Mouse (Mus musculus) lung, embryonic 14.5 days (tissue): ENCODE data around the gene Mepce. TPM values are rescaled to one million over a fixed set of nuclear protein-coding genes. Genes with fewer than 3 reads are reported as not detected.

Source experiments
- ATAC-seq: fragments of 200-750 bp; cut with Nextera tagmentation; 2 replicates; pipeline ENCODE4 v1.8.0; 2017; ENCODE audit warnings: mild to moderate bottlenecking, moderate TSS enrichment, moderate library complexity; ENCODE audit not compliant: insufficient read depth
- DNase-seq: peaks from one replicate; pipeline ENCODE4 v3.0.0-alpha.2; 2015
- H3K27ac ChIP-seq: fragments of 300-500 bp; sonication (generic); 2 replicates; pipeline ENCODE4 v1.5.1; 2014; ENCODE audit warnings: low read depth, mild to moderate bottlenecking, moderate library complexity
- H3K27me3 ChIP-seq: fragments of 300-500 bp; sonication (generic); 2 replicates; pipeline ENCODE4 v1.6.1; 2014; ENCODE audit warnings: low read length, control low read depth; ENCODE audit not compliant: insufficient read depth
- H3K36me3 ChIP-seq: fragments of 300-500 bp; sonication (generic); 2 replicates; pipeline ENCODE4 v1.6.1; 2014; ENCODE audit warnings: control low read depth; ENCODE audit not compliant: insufficient read depth
- H3K4me1 ChIP-seq: fragments of 300-500 bp; sonication (generic); 2 replicates; pipeline ENCODE4 v1.6.1; 2014; ENCODE audit warnings: antibody characterized with exemption, control low read depth; ENCODE audit not compliant: insufficient read depth
- H3K4me2 ChIP-seq: fragments of 300-500 bp; sonication (generic); 2 replicates; pipeline ENCODE4 v1.6.1; 2014; ENCODE audit warnings: mild to moderate bottlenecking
- H3K4me3 ChIP-seq: fragments of 300-500 bp; sonication (generic); 2 replicates; pipeline ENCODE4 v1.5.1; 2014; ENCODE audit warnings: low read depth, low read length
- H3K9ac ChIP-seq: fragments of 300-500 bp; sonication (generic); 2 replicates; pipeline ENCODE4 v1.6.1; 2014
- H3K9me3 ChIP-seq: fragments of 300-500 bp; sonication (generic); 2 replicates; pipeline ENCODE4 v1.6.1; 2016; ENCODE audit warnings: low read depth, low read length, control low read depth
- CTCF ChIP-seq: IDR thresholded peaks from 2 replicates; pipeline ENCODE4 v1.5.1; 2016; ENCODE audit warnings: antibody characterized with exemption, low read depth
- WGBS: fragments of 180-500 bp; shearing (Covaris S2); extraction: QIAGEN DNeasy Blood & Tissue Kit; methylation state at CpG from one replicate; pipeline ENCODE4 v1.1.7; 2014; 5-methylcytosine and 5-hydroxymethylcytosine counted together
- polyA plus RNA-seq: library from polyadenylated mRNA; unstranded; fragments of >200 nt; fragmentation: Nextera tagmentation; extraction: Ambion mirVana; gene quantifications from 2 replicates; pipeline ENCODE4 v1.2.1, GENCODE M21; 2014

Mepce gene
- polyA plus RNA-seq, 1 experiment from 2014 or later = 14.5 TPM

GRCm38 (mm10) chr5:137772755-137773154 is 14.7 kb downstream of the Mepce start:
- ATAC-seq (no peak), DNase-seq (no peak)
- Histone ChIP-seq H3K9me3 (no peaks in the 10 kb centered on the region), H3K27me3 (no peaks in the 10 kb centered on the region), H3K4me1 (no peaks in the 10 kb centered on the region), H3K4me2 (no peak overlapping the region), H3K4me3 (no peak overlapping the region), H3K9ac (no peak overlapping the region), H3K36me3 (no peaks in the 10 kb centered on the region), H3K27ac (no peak overlapping the region)
- no peak for TF ChIP-seq CTCF

GRCm38 (mm10) chr5:137770709-137771108 is 16.7 kb downstream of the Mepce start:
- ATAC-seq (no peak), DNase-seq (peak; percentile 82)
- Histone ChIP-seq H3K9ac (no peak overlapping the region), H3K4me1 (no peaks in the 10 kb centered on the region), H3K4me2 (no peak overlapping the region), H3K9me3 (no peaks in the 10 kb centered on the region), H3K27me3 (no peaks in the 10 kb centered on the region), H3K4me3 (no peak overlapping the region), H3K27ac (no peak overlapping the region), H3K36me3 (no peaks in the 10 kb centered on the region)
- WGBS = 51% methylated on average over 2 of the region's 2 CpGs
- TF ChIP-seq CTCF = peak; percentile 91

- no peaks in the 10 kb centered on the region for H3K9me3 ChIP-seq
- no peaks in the 10 kb centered on the region for H3K36me3 ChIP-seq
- H3K4me2 ChIP-seq = no peak overlapping the region
- H3K4me1 ChIP-seq = no peaks in the 10 kb centered on the region
- no peak overlapping the region for H3K27ac ChIP-seq
- H3K9ac ChIP-seq = no peak overlapping the region
- no peak overlapping the region for H3K4me3 ChIP-seq
- WGBS = 61% methylated on average over 1 of the region's 1 CpGs
- DNase-seq = no peak
- no peak for ATAC-seq
- H3K27me3 ChIP-seq = no peaks in the 10 kb centered on the region
- no peak for TF ChIP-seq CTCF
Measured at GRCm38 (mm10) chr5:137768475-137768874, 19.0 kb downstream of the Mepce start.

- Histone ChIP-seq H3K4me2 (no peak overlapping the region), H3K36me3 (no peaks in the 10 kb centered on the region), H3K4me1 (no peaks in the 10 kb centered on the region), H3K27ac (no peak overlapping the region), H3K27me3 (no peaks in the 10 kb centered on the region), H3K9me3 (no peaks in the 10 kb centered on the region), H3K9ac (no peak overlapping the region), H3K4me3 (no peak overlapping the region)
- DNase-seq (peak; percentile 45), ATAC-seq (no peak)
- 61% methylated on average over 3 of the region's 3 CpGs for WGBS
- TF ChIP-seq CTCF = peak; percentile 69
Measured at GRCm38 (mm10) chr5:137766270-137766669, 21.2 kb downstream of the Mepce start.

GRCm38 (mm10) chr5:137764609-137765340 is 22.7 kb downstream of the Mepce start:
- no peak for TF ChIP-seq CTCF
- Histone ChIP-seq H3K36me3 (peaks cover 2% of the 10 kb centered on the region; the same call in 1 of the 2 replicates), H3K27ac (no peak overlapping the region), H3K9ac (no peak overlapping the region), H3K4me2 (no peak overlapping the region), H3K4me1 (no peaks in the 10 kb centered on the region), H3K4me3 (no peak overlapping the region), H3K27me3 (no peaks in the 10 kb centered on the region), H3K9me3 (no peaks in the 10 kb centered on the region)
- DNase-seq (no peak), ATAC-seq (no peak)
- 52% methylated on average over 9 of the region's 9 CpGs for WGBS

GRCm38 (mm10) chr5:137759971-137760412 is 27.5 kb downstream of the Mepce start:
- TF ChIP-seq CTCF = peak; percentile 85
- no peaks in the 10 kb centered on the region for H3K9me3 ChIP-seq
- no peak overlapping the region for H3K9ac ChIP-seq
- no peak overlapping the region for H3K27ac ChIP-seq
- WGBS = 36% methylated on average over 4 of the region's 4 CpGs
- H3K27me3 ChIP-seq = no peaks in the 10 kb centered on the region
- H3K4me1 ChIP-seq = no peaks in the 10 kb centered on the region
- no peak overlapping the region for H3K4me3 ChIP-seq
- H3K4me2 ChIP-seq = no peak overlapping the region
- H3K36me3 ChIP-seq = peaks cover 45% of the 10 kb centered on the region; the same call in 1 of the 2 replicates
- ATAC-seq (peak; percentile 60; the same call in 1 of the 2 replicates), DNase-seq (peak; percentile 86)

- no peak overlapping the region for H3K4me3 ChIP-seq
- H3K27ac ChIP-seq = no peak overlapping the region
- DNase-seq (no peak), ATAC-seq (no peak)
- H3K4me2 ChIP-seq = no peak overlapping the region
- H3K4me1 ChIP-seq = no peaks in the 10 kb centered on the region
- TF ChIP-seq CTCF = no peak
- H3K27me3 ChIP-seq = no peaks in the 10 kb centered on the region
- peaks cover 52% of the 10 kb centered on the region for H3K36me3 ChIP-seq
- no peak overlapping the region for H3K9ac ChIP-seq
- 94% methylated on average over 19 of the region's 19 CpGs for WGBS
- no peaks in the 10 kb centered on the region for H3K9me3 ChIP-seq
Measured at GRCm38 (mm10) chr5:137758921-137759534, 28.4 kb downstream of the Mepce start.
